8 mouse cellular contexts compared by ENCODE assay signal in the genomic region with DNA sequence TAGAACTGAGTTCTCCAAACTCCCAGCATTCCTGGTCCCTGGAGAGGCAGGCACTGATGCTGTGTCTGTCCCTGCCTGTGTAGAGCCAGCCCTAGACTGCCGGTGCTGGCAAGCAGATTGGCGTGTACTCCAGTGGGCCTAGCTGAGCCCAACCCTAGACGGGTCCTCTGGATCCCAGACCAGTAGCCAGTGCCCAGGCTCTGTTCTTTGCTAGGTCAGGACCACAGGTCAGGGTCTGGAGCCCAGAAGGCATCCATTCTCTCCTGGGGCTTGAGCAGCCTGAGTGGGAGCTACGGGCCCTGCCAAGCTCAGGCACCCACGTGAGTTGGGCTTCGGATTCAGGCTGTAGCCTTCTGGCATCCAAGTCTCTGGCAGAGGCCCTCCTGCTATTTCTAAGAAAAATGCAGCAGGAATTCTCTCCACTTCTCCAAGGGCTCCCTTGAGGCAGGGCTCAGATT. TPM values are rescaled to one million over a fixed set of nuclear protein-coding genes. Genes with fewer than 3 reads are reported as not detected.
A peak's percentile ranks its signal among the peaks of the same experiment; 100 is the strongest.
DNase-seq lines count a peak whose midpoint lies in the region; ATAC-seq and TF ChIP-seq lines count a peak whose summit lies in the region.

No protein-coding gene starts in this region.

- no peaks in the 10 kb centered on the region for H3K9me3 ChIP-seq in forebrain, embryonic 14.5 days (replicated peaks; ENCODE audit: control insufficient read depth, low read length)
- no peaks in the 10 kb centered on the region for H3K9me3 ChIP-seq in heart, postnatal 0 days (replicated peaks; ENCODE audit: control insufficient read depth, low read length)
- no peaks in the 10 kb centered on the region for H3K9me3 ChIP-seq in neural tube, embryonic 15.5 days (replicated peaks)

- WGBS in forebrain, embryonic 14.5 days: 20% methylated on average over 6 of the region's 6 CpGs
- 33% methylated on average over 6 of the region's 6 CpGs for WGBS in heart, postnatal 0 days
- 35% methylated on average over 6 of the region's 6 CpGs for WGBS in neural tube, embryonic 15.5 days

- H3K4me3 ChIP-seq in forebrain, embryonic 14.5 days (ENCODE audit: low read depth, low read length): no peak overlapping the region
- no peak overlapping the region for H3K4me3 ChIP-seq in heart, postnatal 0 days (ENCODE audit: low read depth, low read length)
- no peak overlapping the region for H3K4me3 ChIP-seq in neural tube, embryonic 15.5 days (replicated peaks)

- ATAC-seq in forebrain, embryonic 14.5 days: no peak; the same call in 1 of the 2 replicates
- no peak for ATAC-seq in heart, postnatal 0 days (ENCODE audit: insufficient read depth, low read depth)
- ATAC-seq in neural tube, embryonic 15.5 days (ENCODE audit: low FRiP score): no peak
- no peak for ATAC-seq in megakaryocyte-erythroid progenitor cell, adult 5-6 weeks (replicated peaks; ENCODE audit: low FRiP score, low TSS enrichment, poor library complexity, severe bottlenecking)

- peaks cover 1% of the 10 kb centered on the region; the same call in 1 of the 2 replicates for H3K27me3 ChIP-seq in forebrain, embryonic 14.5 days (replicated peaks; ENCODE audit: control insufficient read depth, insufficient read depth, low read length)
- H3K27me3 ChIP-seq in heart, postnatal 0 days (ENCODE audit: control insufficient read depth, insufficient read depth, low read length): no peaks in the 10 kb centered on the region
- H3K27me3 ChIP-seq in neural tube, embryonic 15.5 days (replicated peaks): no peaks in the 10 kb centered on the region

- H3K9ac ChIP-seq in forebrain, embryonic 14.5 days (ENCODE audit: low read length): peak overlapping the region; percentile 13
- H3K9ac ChIP-seq in heart, postnatal 0 days (replicated peaks; ENCODE audit: low read depth, low read length): no peak overlapping the region
- no peak overlapping the region; the same call in 1 of the 2 replicates for H3K9ac ChIP-seq in neural tube, embryonic 15.5 days (replicated peaks)

- peak overlapping the region; percentile 44; the same call in 1 of the 2 replicates for H3K27ac ChIP-seq in forebrain, embryonic 14.5 days (ENCODE audit: low read depth, low read length)
- H3K27ac ChIP-seq in heart, postnatal 0 days (ENCODE audit: low read depth): peak overlapping the region; percentile 34
- peak overlapping the region; percentile 48 for H3K27ac ChIP-seq in neural tube, embryonic 15.5 days (replicated peaks)

- no peak for TF ChIP-seq CTCF in heart, postnatal 0 days (IDR thresholded peaks at IDR 0.05; ENCODE audit: low read depth)

- peaks cover 14% of the 10 kb centered on the region for H3K36me3 ChIP-seq in forebrain, embryonic 14.5 days (ENCODE audit: control insufficient read depth, insufficient read depth, low read length)
- H3K36me3 ChIP-seq in heart, postnatal 0 days (replicated peaks; ENCODE audit: control insufficient read depth, insufficient read depth, low read length): no peaks in the 10 kb centered on the region
- H3K36me3 ChIP-seq in neural tube, embryonic 15.5 days: no peaks in the 10 kb centered on the region

- DNase-seq in lung, adult 18-20 months: peak; percentile 42 to 43
- no peak for DNase-seq in lung, postnatal 36 days
- peak; percentile 62 for DNase-seq in forebrain, embryonic 14.5 days (ENCODE audit: low spot score)
- no peak for DNase-seq in heart, postnatal 0 days (ENCODE audit: low spot score)
- peak; percentile 59 to 83 for DNase-seq in left cerebral cortex, postnatal 25 days (ENCODE audit: low spot score in 2 of 2)
- no peak for DNase-seq in adrenal gland, adult 8-10 months

- 0 out of 2 replicates have a peak overlapping the region, but pooled peaks have one; percentile 14 for H3K4me2 ChIP-seq in forebrain, embryonic 14.5 days (ENCODE audit: low read length)
- no peak overlapping the region for H3K4me2 ChIP-seq in heart, postnatal 0 days (ENCODE audit: low read depth, low read length)
- H3K4me2 ChIP-seq in neural tube, embryonic 15.5 days: peak overlapping the region; percentile 22

- TF ChIP-seq EP300 in heart, postnatal 0 days (IDR thresholded peaks at IDR 0.05; ENCODE audit: low read depth): no peak

- intact Hi-C loops in left cerebral cortex, postnatal 25 days (cut with DNase I): no loop called here

- H3K4me1 ChIP-seq in forebrain, embryonic 14.5 days (ENCODE audit: control insufficient read depth, insufficient read depth, low read length): peaks cover 59% of the 10 kb centered on the region
- peaks cover 24% of the 10 kb centered on the region for H3K4me1 ChIP-seq in heart, postnatal 0 days (ENCODE audit: control insufficient read depth, insufficient read depth)
- H3K4me1 ChIP-seq in neural tube, embryonic 15.5 days: peaks cover 86% of the 10 kb centered on the region

RNA-seq across cellular contexts. Expression of gene Sema3f, which starts 10.1 kb away (rescaled TPM):
- polyA plus RNA-seq in forebrain, embryonic 14.5 days (2014; fragmentation: Nextera tagmentation; extraction: Ambion mirVana): 7.4 and 12.2 TPM in 2 replicates
- 38.4 and 59.5 TPM in 2 replicates for total RNA-seq in heart, postnatal 0 days (2014; rRNA removed; ENCODE audit: low replicate concordance)
- 2.6 and 2.7 TPM in 2 replicates for polyA plus RNA-seq in heart, postnatal 0 days (2015; fragmentation: Nextera tagmentation; extraction: Ambion mirVana)
- 10 to 100 TPM; 16.6 to 17.8 TPM for total RNA-seq in left cerebral cortex, postnatal 25 days (2021)
- 10.2 and 12.5 TPM in 2 replicates for polyA plus RNA-seq in neural tube, embryonic 15.5 days (2015; fragmentation: Nextera tagmentation; extraction: Ambion mirVana)
- 0.94 TPM in 1 of 2 replicates, not detected in the other for total RNA-seq in megakaryocyte-erythroid progenitor cell, adult 5-6 weeks (2014; fragmentation: Nextera tagmentation)
- total RNA-seq in megakaryocyte-erythroid progenitor cell, adult 5-6 weeks (2017): not detected in 2 replicates
- total RNA-seq in adrenal gland, adult 8-10 months (2022): 10 to 100 TPM; 25.0 to 41.2 (median 29.8) TPM

RNA-seq across cellular contexts. Expression of gene Gnat1, which starts 20.6 kb away (rescaled TPM):
- 0.28 and 0.66 TPM in 2 replicates for polyA plus RNA-seq in forebrain, embryonic 14.5 days (2014; fragmentation: Nextera tagmentation; extraction: Ambion mirVana)
- not detected in 2 replicates for total RNA-seq in heart, postnatal 0 days (2014; rRNA removed; ENCODE audit: low replicate concordance)
- 0.25 and 0.33 TPM in 2 replicates for polyA plus RNA-seq in heart, postnatal 0 days (2015; fragmentation: Nextera tagmentation; extraction: Ambion mirVana)
- total RNA-seq in left cerebral cortex, postnatal 25 days (2021): under 1 TPM; 0.18 to 0.21 TPM
- polyA plus RNA-seq in neural tube, embryonic 15.5 days (2015; fragmentation: Nextera tagmentation; extraction: Ambion mirVana): 2.5 and 2.9 TPM in 2 replicates
- not detected in 2 replicates for total RNA-seq in megakaryocyte-erythroid progenitor cell, adult 5-6 weeks (2014; fragmentation: Nextera tagmentation)
- total RNA-seq in megakaryocyte-erythroid progenitor cell, adult 5-6 weeks (2017): 5.3 TPM in 1 of 2 replicates, not detected in the other
- under 1 TPM in 1 of 4 experiments, not detected in 3; 0.74 TPM for total RNA-seq in adrenal gland, adult 8-10 months (2022)

RNA-seq across cellular contexts. Expression of gene Slc38a3, which starts 30.8 kb away (rescaled TPM):
- 32.8 and 32.9 TPM in 2 replicates for polyA plus RNA-seq in forebrain, embryonic 14.5 days (2014; fragmentation: Nextera tagmentation; extraction: Ambion mirVana)
- 8.9 and 16.9 TPM in 2 replicates for total RNA-seq in heart, postnatal 0 days (2014; rRNA removed; ENCODE audit: low replicate concordance)
- polyA plus RNA-seq in heart, postnatal 0 days (2015; fragmentation: Nextera tagmentation; extraction: Ambion mirVana): 2.7 and 4.0 TPM in 2 replicates
- 10 to 100 TPM; 69.9 to 81.4 TPM for total RNA-seq in left cerebral cortex, postnatal 25 days (2021)
- 35.1 and 35.4 TPM in 2 replicates for polyA plus RNA-seq in neural tube, embryonic 15.5 days (2015; fragmentation: Nextera tagmentation; extraction: Ambion mirVana)
- not detected in 2 replicates for total RNA-seq in megakaryocyte-erythroid progenitor cell, adult 5-6 weeks (2014; fragmentation: Nextera tagmentation)
- not detected in 2 replicates for total RNA-seq in megakaryocyte-erythroid progenitor cell, adult 5-6 weeks (2017)
- 1 to 10 TPM in 1 of 4 experiments, under 1 TPM in 3; 0.31 to 2.2 (median 0.74) TPM for total RNA-seq in adrenal gland, adult 8-10 months (2022)

Comparison
In these comparisons a context has a peak if more than half of its experiments do, and no peak if none do; other contexts are left out.
1. DNase-seq: peak in lung, adult 18-20 months (2 of 2), forebrain, embryonic 14.5 days (single experiment) and left cerebral cortex, postnatal 25 days (2 of 2); none in lung, postnatal 36 days (single experiment), heart, postnatal 0 days (single experiment) and adrenal gland, adult 8-10 months (single experiment).
2. RNA of gene Sema3f, which starts 10.1 kb away (total RNA-seq): 38.4 to 59.5 TPM in heart, postnatal 0 days, 25.0 to 41.2 TPM in adrenal gland, adult 8-10 months and 16.6 to 17.8 TPM in left cerebral cortex, postnatal 25 days; 0.94 TPM in megakaryocyte-erythroid progenitor cell, adult 5-6 weeks; every median in the first group is over 4 times any median in the second.
3. Peak in every context shown above with its lines, with median percentiles within 50 percentile points of each other: H3K27ac ChIP-seq.